Mouse (Mus musculus): ENCODE measurements around the gene Zfp330.

Zfp330 gene

GRCm38 (mm10) chr8:82774093-82774422 lies at the start of gene Zfp330:
TSS of gene Zfp330 (minus strand) at chr8:82774160.
- peak; percentile 95 to 96 for DNase-seq

DNA sequence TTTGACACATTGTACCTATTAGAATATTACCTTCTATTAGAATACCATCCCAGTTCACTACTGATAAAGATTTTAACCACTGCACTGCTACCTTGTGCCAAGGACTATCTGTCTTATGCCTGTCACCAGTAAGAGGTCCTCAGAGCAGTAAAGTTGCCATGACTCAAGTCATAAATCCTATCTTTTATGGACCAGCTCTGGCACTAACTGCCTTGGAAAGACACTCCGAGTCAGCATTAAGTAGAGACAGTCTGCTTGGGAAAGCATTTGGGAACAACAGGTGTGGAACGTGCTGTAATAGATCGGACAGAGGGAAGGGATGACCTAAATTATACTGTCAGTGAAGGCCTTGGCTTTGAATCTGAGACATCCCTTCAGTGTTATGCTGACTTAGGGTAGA lies 4.0 kb upstream of the Zfp330 start:
- no peak for DNase-seq

DNA sequence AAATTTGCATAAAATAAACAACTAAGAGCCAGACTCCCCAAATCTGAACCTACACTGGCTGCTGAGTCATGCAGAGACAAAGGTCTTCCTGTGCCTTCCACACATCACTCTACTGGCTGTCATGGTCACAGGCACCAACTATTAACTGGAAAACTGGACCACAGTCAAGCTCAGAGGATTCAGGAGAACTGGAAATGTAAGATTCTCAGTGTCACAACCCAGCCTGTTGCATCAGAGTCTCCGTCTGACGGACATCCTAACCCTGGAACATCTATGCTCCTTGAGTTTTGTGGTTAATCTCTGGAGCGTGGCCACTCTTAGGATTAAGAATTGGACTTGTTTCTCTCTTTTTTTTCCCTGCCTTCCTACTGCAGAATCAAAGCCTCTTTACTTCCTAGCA lies 3.4 kb upstream of the Zfp330 start:
- peak; percentile 4 to 11 for DNase-seq

DNA sequence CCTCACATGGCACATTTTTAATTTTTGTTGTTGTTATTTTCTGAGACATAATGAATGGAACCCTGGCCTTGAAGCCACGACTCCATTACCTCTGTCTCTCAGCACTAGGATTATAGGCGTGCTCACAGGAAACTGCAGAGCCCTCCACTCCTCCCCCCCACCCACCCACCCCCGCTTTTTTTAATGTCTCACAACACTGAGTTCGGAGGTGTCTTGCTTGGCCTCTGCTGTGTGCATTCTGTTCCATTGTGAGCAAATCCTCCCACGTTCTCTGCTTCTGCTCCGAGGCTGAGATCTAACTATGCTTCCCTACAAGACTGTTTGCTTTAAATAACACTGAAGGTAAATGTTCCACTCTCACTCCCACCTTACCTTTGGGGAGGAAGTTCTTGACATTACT lies 522 bp upstream of the Zfp330 start:
- no peak for DNase-seq

GRCm38 (mm10) chr8:82773332-82774092 lies 448 bp downstream of the Zfp330 start:
- DNase-seq: peak in 1 of 2 experiments; percentile 5

GRCm38 (mm10) chr8:82770886-82771285 lies 3.1 kb downstream of the Zfp330 start:
- no peak for DNase-seq

DNA sequence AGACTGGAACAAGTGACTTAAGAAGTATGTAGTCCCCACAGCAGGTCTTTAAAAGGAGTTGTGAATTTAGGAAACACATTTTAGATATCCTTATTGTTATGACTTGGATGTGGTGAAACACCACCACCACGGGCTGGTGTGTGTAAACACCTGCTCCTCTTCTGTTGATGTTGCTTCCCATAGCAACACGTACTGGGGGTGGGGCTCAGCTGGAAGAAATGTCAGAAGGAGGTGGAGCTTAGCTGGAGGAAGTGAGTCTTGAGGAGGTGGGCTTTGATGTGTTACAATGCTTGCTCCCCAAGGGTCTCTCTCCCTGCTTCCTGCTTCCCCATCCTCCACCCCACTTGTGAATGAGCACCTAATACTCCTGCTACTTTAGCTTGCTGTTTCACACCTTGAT lies 14.9 kb downstream of the Zfp330 start:
- DNase-seq: no peak

DNA sequence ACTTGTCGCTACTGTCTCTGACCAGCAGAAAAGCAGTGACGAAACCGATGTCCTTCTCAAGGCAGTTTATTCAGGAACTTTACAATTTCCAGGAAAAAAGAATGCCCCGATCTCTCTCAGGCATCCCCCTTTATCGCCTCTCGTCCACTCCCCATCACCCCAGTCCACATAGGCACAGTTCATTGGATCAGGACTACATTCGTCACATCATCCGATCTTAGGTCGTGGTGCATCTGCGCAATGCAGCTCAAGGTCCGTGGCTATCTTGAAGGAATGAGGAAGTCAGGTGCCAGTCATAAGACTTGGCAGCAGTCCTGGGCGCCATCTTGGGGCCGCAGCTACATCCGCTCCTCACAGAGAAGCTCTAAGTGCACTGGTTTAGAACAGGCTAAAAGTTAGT lies 19.0 kb downstream of the Zfp330 start:
- DNase-seq: no peak

- no peak for DNase-seq
These were observed 27.3 kb downstream of the Zfp330 start for GRCm38 (mm10) chr8:82746617-82747016.

- peak; percentile 56 to 85 for DNase-seq
These were observed 29.8 kb downstream of the Zfp330 start for GRCm38 (mm10) chr8:82743905-82744904.
